ENCODE assay signal across 16 mouse cellular contexts in the genomic region with DNA sequence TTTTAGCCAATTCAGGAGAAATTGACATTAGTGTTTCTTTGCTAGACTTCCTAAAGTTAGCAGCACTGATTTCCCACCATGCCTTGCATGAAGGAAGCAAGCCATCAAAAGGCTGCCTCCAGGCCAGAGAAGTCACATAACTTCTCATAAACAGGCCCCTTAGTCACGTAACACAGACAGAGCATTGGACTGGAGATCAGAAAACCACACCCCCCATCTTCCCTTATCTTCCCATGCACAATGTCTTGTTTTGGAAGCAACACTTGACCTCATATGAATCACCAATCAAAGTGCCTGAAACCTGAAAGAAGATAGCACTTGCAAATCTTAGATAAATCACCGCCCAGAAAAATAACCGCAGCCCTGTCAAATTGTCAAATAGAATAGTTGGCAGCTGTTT.
DNase-seq lines count a peak whose midpoint lies in the region; ATAC-seq and TF ChIP-seq lines count a peak whose summit lies in the region.
"Had no signal": no experiment of that assay in that cellular context is flagged by ENCODE, and none has a peak within 500 bp of the region (broad histone marks: within the 10 kb centered on the region; RNA-seq: fewer than 3 reads in every experiment).

No protein-coding gene starts in this region.

- no peak overlapping the region for H3K4me3 ChIP-seq in heart, embryonic 10.5 days
- no peak overlapping the region for H3K4me3 ChIP-seq in stomach, embryonic 14.5 days (ENCODE audit: low read depth, low read length)
- H3K4me3 ChIP-seq in stomach, postnatal 0 days (ENCODE audit: low read depth, low read length), result no peak overlapping the region
- H3K4me3 ChIP-seq: forebrain, embryonic 13.5 days; liver, embryonic 12.5 days had no signal

- ATAC-seq in stomach, embryonic 14.5 days (ENCODE audit: insufficient number of reproducible peaks, insufficient read depth, low FRiP score, low read depth), result peak; percentile 14; the same call in 1 of the 2 replicates
- ATAC-seq in stomach, postnatal 0 days (ENCODE audit: low FRiP score, low TSS enrichment), result no peak
- ATAC-seq: forebrain, embryonic 13.5 days; liver, embryonic 12.5 days had no signal

- H3K9me3 ChIP-seq in heart, embryonic 10.5 days, result no peaks in the 10 kb centered on the region
- no peaks in the 10 kb centered on the region for H3K9me3 ChIP-seq in stomach, embryonic 14.5 days (ENCODE audit: control insufficient read depth, low read depth, low read length)
- no peaks in the 10 kb centered on the region for H3K9me3 ChIP-seq in stomach, postnatal 0 days (ENCODE audit: control insufficient read depth, low read length)
- H3K9me3 ChIP-seq: forebrain, embryonic 13.5 days; liver, embryonic 12.5 days had no signal

- no peak overlapping the region for H3K4me2 ChIP-seq in stomach, embryonic 14.5 days (replicated peaks; ENCODE audit: low read depth, low read length)
- H3K4me2 ChIP-seq in stomach, postnatal 0 days (replicated peaks; ENCODE audit: low read depth), result no peak overlapping the region
- H3K4me2 ChIP-seq: forebrain, embryonic 13.5 days; hindbrain, embryonic 14.5 days; liver, embryonic 12.5 days had no signal

- TF ChIP-seq CTCF in stomach, postnatal 0 days (IDR thresholded peaks at IDR 0.05; ENCODE audit: low read depth), result no peak

- TF ChIP-seq EP300 in stomach, postnatal 0 days (optimal IDR thresholded peaks at IDR 0.05), result no peak

- no peak overlapping the region for H3K27ac ChIP-seq in heart, embryonic 10.5 days
- peak overlapping the region; percentile 70; the same call in 1 of the 2 replicates for H3K27ac ChIP-seq in stomach, embryonic 14.5 days (ENCODE audit: low read length)
- H3K27ac ChIP-seq in stomach, postnatal 0 days (replicated peaks), result no peak overlapping the region
- H3K27ac ChIP-seq: forebrain, embryonic 13.5 days; hindbrain, embryonic 14.5 days; liver, embryonic 12.5 days had no signal

- WGBS in heart, embryonic 10.5 days, result 46% methylated on average over 3 of the region's 3 CpGs
- WGBS in stomach, embryonic 14.5 days, result 33% methylated on average over 3 of the region's 3 CpGs
- WGBS in stomach, postnatal 0 days, result 52% methylated on average over 3 of the region's 3 CpGs

- no peaks in the 10 kb centered on the region for H3K36me3 ChIP-seq in heart, embryonic 10.5 days
- no peaks in the 10 kb centered on the region for H3K36me3 ChIP-seq in stomach, embryonic 14.5 days (ENCODE audit: control insufficient read depth, insufficient read depth, low read length)
- H3K36me3 ChIP-seq in stomach, postnatal 0 days (ENCODE audit: control insufficient read depth, insufficient read depth, low read length), result no peaks in the 10 kb centered on the region
- H3K36me3 ChIP-seq: liver, embryonic 12.5 days had no signal

- no peaks in the 10 kb centered on the region for H3K27me3 ChIP-seq in heart, embryonic 10.5 days (ENCODE audit: insufficient read depth, poor library complexity, severe bottlenecking)
- no peaks in the 10 kb centered on the region for H3K27me3 ChIP-seq in stomach, embryonic 14.5 days (ENCODE audit: control insufficient read depth, insufficient read depth, low read length)
- no peaks in the 10 kb centered on the region for H3K27me3 ChIP-seq in stomach, postnatal 0 days (ENCODE audit: control insufficient read depth, insufficient read depth, low read length)
- H3K27me3 ChIP-seq: forebrain, embryonic 13.5 days; liver, embryonic 12.5 days had no signal

- H3K4me1 ChIP-seq in heart, embryonic 10.5 days, result no peaks in the 10 kb centered on the region
- no peaks in the 10 kb centered on the region for H3K4me1 ChIP-seq in stomach, embryonic 14.5 days (ENCODE audit: control insufficient read depth, insufficient read depth, low read length)
- H3K4me1 ChIP-seq in stomach, postnatal 0 days (replicated peaks; ENCODE audit: control insufficient read depth, insufficient read depth), result no peaks in the 10 kb centered on the region
- H3K4me1 ChIP-seq: forebrain, embryonic 13.5 days; liver, embryonic 12.5 days had no signal

- peak; percentile 43 to 49 for DNase-seq in heart, adult 9 months (ENCODE audit: low spot score in 2 of 2)
- DNase-seq in heart, embryonic 10.5 days (ENCODE audit: low spot score), result no peak
- DNase-seq in stomach, postnatal 0 days (ENCODE audit: low spot score), result no peak
- peak; percentile 43 for DNase-seq in kidney, postnatal 10 days
- DNase-seq in urinary bladder, postnatal 10 days (ENCODE audit: low spot score), result no peak
- DNase-seq in thymus, postnatal 25 days, result no peak
- DNase-seq: adrenal gland, postnatal 10 days; cerebellum, adult 11 months; cerebellum, postnatal 25 days; gastrocnemius, postnatal 14 days; lung, postnatal 10 days; thymus, postnatal 14 days had no signal

- no peak overlapping the region for H3K9ac ChIP-seq in stomach, embryonic 14.5 days (replicated peaks; ENCODE audit: low read depth, low read length)
- no peak overlapping the region for H3K9ac ChIP-seq in stomach, postnatal 0 days (ENCODE audit: low read length)
- H3K9ac ChIP-seq: forebrain, embryonic 13.5 days; hindbrain, embryonic 14.5 days; liver, embryonic 12.5 days had no signal

Comparison
In these comparisons a context has a peak if more than half of its experiments do, and no peak if none do; other contexts are left out.
1. DNase-seq: peak in heart, adult 9 months (2 of 2) and kidney, postnatal 10 days (single experiment); none in heart, embryonic 10.5 days (single experiment), stomach, postnatal 0 days (single experiment), urinary bladder, postnatal 10 days (single experiment) and thymus, postnatal 25 days (single experiment).